Mouse (Mus musculus): ENCODE data around the gene Ccdc187.

DNA sequence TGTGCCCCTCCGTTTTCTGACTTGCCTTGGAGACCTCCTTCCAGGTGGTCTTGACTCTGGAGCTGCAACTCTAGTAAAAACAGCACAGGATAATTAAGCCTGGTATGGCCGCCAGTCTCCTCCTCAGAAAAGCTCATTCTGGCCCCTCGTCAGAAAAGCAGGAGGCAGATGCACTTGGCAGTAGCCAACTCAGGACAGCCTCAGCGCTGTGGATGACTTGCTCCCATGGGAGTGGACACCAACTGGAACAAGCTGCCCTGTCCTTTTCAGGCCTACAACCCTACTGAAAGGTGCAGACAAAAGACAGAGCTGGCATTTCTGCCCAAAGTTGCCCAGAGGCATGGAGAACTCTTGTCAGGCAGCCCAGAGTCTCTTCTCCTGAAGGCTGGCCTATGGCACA, 39.5 kb downstream of the Ccdc187 start:
- TF ChIP-seq FOSL1 (IDR thresholded peaks at IDR 0.05; ENCODE audit: insufficient read depth, low read length, poor library complexity, severe bottlenecking), result no peak
- no peak for TF ChIP-seq CTCF (IDR thresholded peaks at IDR 0.05; ENCODE audit: control insufficient read depth, insufficient read depth, insufficient read length)
- no peak for TF ChIP-seq MAX (IDR thresholded peaks at IDR 0.05)
- no peak for TF ChIP-seq CEBPB (IDR thresholded peaks at IDR 0.05; ENCODE audit: low read depth)
- no peak for TF ChIP-seq MYOD1 (IDR thresholded peaks at IDR 0.05; ENCODE audit: control insufficient read depth, insufficient read length, low read depth)
- no peak for TF ChIP-seq USF1 (IDR thresholded peaks at IDR 0.05; ENCODE audit: low read depth)
- TF ChIP-seq MYOG (IDR thresholded peaks at IDR 0.05; ENCODE audit: control insufficient read depth, extremely low read depth, insufficient read length), result no peak

All from C2C12 (cell line).